In the genomic region with DNA sequence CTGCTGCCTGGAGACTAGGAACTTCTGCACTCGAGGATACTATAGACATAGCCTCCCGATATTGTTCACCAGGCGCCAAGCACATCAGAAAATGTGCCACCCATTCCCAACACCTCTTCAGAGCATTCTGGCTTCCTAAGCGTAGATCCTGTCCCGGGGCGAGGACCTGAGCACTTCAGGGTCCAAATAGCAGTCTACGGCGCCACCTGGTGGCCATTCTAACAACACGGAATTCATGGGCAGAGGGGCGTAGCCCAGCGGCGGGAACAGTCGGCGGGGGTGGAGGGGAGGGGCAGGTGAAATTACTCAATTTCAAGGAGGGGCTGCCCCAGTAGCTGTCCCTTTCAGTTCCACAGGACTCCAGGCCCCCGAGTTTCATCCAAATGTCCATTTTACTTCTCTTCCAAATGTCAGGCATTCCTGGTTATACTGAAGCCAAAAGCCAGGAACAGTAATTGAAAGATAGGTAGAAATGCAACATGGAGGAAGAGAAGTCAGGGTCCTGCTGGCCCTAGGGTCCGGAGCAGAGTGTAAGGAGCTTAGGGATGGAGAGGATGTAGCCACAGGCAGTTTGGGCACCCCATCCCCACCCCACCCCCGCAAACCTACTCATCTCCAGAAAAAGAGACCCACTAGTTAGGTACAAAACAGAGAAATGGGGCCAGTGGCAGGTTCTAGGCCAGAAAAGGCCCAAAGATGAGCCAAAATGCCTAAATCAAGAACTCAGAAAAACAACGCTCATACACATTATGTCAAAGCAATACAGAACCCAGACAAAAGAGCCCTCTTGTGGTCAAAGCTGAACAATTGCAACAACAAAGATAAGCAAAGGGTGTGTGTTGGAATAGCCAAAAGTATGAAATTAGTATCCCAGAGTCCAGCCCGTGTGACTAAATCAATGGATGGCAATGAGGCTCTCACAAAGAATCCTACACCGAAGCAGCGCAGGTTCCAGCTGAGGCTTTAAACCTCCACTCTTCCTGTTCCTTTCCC, we compare ENCODE assay signal across 8 mouse cellular contexts. TPM values are rescaled to one million over a fixed set of nuclear protein-coding genes. Genes with fewer than 3 reads are reported as not detected.
DNase-seq lines count a peak whose midpoint lies in the region; ATAC-seq lines count a peak whose summit lies in the region.

No protein-coding gene starts in this region.

- H3K27ac ChIP-seq in heart, embryonic 14.5 days (replicated peaks in 1 of 2; ENCODE audit: control insufficient read depth in 1 of 2, insufficient read depth in 1 of 2, low read depth in 2 of 2, low read length in 2 of 2): peak overlapping the region; percentile 77 to 86
- H3K27ac ChIP-seq in liver, embryonic 12.5 days: peak overlapping the region; percentile 91

- DNase-seq in CD8-positive naive resting alpha-beta T cell, adult 2 months (ENCODE audit: low read depth in 2 of 2, low spot score in 2 of 2): peak; percentile 82 to 85
- peak; percentile 81 for DNase-seq in c-Kit-negative CD71-positive TER-119-positive erythroid progenitor cells, embryonic 14.5 days (ENCODE audit: low read depth, low spot score)
- peak; percentile 88 for DNase-seq in fibroblast of lung, adult 2 months (ENCODE audit: low read depth)
- peak; percentile 96 for DNase-seq in kidney, postnatal 10 days
- peak; percentile 95 for DNase-seq in naive thymus-derived CD4-positive, alpha-beta T cell, adult 2 months (ENCODE audit: low read depth)
- DNase-seq in splenic B cell, adult 2 months (ENCODE audit: low read depth, low spot score): peak; percentile 93

- peak; percentile 84 for ATAC-seq in heart, embryonic 14.5 days (ENCODE audit: insufficient number of reproducible peaks, insufficient read depth, low FRiP score, low read depth)
- ATAC-seq in liver, embryonic 12.5 days: peak; percentile 75

- H3K9ac ChIP-seq in heart, embryonic 14.5 days (ENCODE audit: low read length): peak overlapping the region; percentile 58
- peak overlapping the region; percentile 63 for H3K9ac ChIP-seq in liver, embryonic 12.5 days

- H3K4me2 ChIP-seq in heart, embryonic 14.5 days (ENCODE audit: low read length): peak overlapping the region; percentile 85
- H3K4me2 ChIP-seq in liver, embryonic 12.5 days: peak overlapping the region; percentile 85

- H3K27me3 ChIP-seq in heart, embryonic 14.5 days (ENCODE audit: control insufficient read depth, insufficient read depth, low read length): no peaks in the 10 kb centered on the region
- 0 out of 2 replicates have a peak, but pooled peaks cover 4% of the 10 kb centered on the region for H3K27me3 ChIP-seq in liver, embryonic 12.5 days (replicated peaks)
- no peaks in the 10 kb centered on the region for H3K27me3 ChIP-seq in splenic B cell, adult 2 months (ENCODE audit: control insufficient read depth, insufficient read depth, low read length, poor library complexity, severe bottlenecking)

- no peaks in the 10 kb centered on the region for H3K36me3 ChIP-seq in heart, embryonic 14.5 days (ENCODE audit: control insufficient read depth, insufficient read depth, low read length)
- H3K36me3 ChIP-seq in liver, embryonic 12.5 days: no peaks in the 10 kb centered on the region
- H3K36me3 ChIP-seq in splenic B cell, adult 2 months (ENCODE audit: control insufficient read depth, insufficient read depth, low read length, poor library complexity, severe bottlenecking): no peaks in the 10 kb centered on the region

- peaks cover 6 to 10% of the 10 kb centered on the region in 2 experiments; a peak in 3 of 4 replicates for H3K4me1 ChIP-seq in heart, embryonic 14.5 days (ENCODE audit: control insufficient read depth in 2 of 2, insufficient read depth in 2 of 2, low read length in 2 of 2)
- H3K4me1 ChIP-seq in liver, embryonic 12.5 days: peaks cover 45% of the 10 kb centered on the region

- WGBS in heart, embryonic 14.5 days: 8% methylated on average over 21 of the region's 21 CpGs
- 9% methylated on average over 21 of the region's 21 CpGs for WGBS in liver, embryonic 12.5 days (ENCODE audit: insufficient replicate concordance)

- no peaks in the 10 kb centered on the region for H3K9me3 ChIP-seq in heart, embryonic 14.5 days (ENCODE audit: control insufficient read depth, low read length)
- H3K9me3 ChIP-seq in liver, embryonic 12.5 days (replicated peaks): no peaks in the 10 kb centered on the region

- H3K4me3 ChIP-seq in heart, embryonic 14.5 days (ENCODE audit: control insufficient read depth in 1 of 2, insufficient read depth in 1 of 2, low read depth in 1 of 2, low read length in 2 of 2): peak overlapping the region; percentile 36 to 38
- H3K4me3 ChIP-seq in liver, embryonic 12.5 days: peak overlapping the region; percentile 50

RNA-seq across cellular contexts. Expression of a gene that starts 12.4 kb away (rescaled TPM):
- 0.27 and 0.66 TPM in 2 replicates for polyA plus RNA-seq in heart, embryonic 14.5 days (2014; fragmentation: Nextera tagmentation; extraction: Ambion mirVana)
- polyA plus RNA-seq in liver, embryonic 12.5 days (2016; fragmentation: Nextera tagmentation; extraction: Ambion mirVana): 1.9 and 2.3 TPM in 2 replicates

RNA-seq across cellular contexts. Expression of a gene that starts 19.6 kb away (rescaled TPM):
- polyA plus RNA-seq in heart, embryonic 14.5 days (2014; fragmentation: Nextera tagmentation; extraction: Ambion mirVana): not detected in 2 replicates
- polyA plus RNA-seq in liver, embryonic 12.5 days (2016; fragmentation: Nextera tagmentation; extraction: Ambion mirVana): not detected in 2 replicates

RNA-seq across cellular contexts. Expression of a gene that starts 29.5 kb away (rescaled TPM):
- polyA plus RNA-seq in heart, embryonic 14.5 days (2014; fragmentation: Nextera tagmentation; extraction: Ambion mirVana): 0.23 TPM in 1 of 2 replicates, not detected in the other
- polyA plus RNA-seq in liver, embryonic 12.5 days (2016; fragmentation: Nextera tagmentation; extraction: Ambion mirVana): 0.71 and 1.1 TPM in 2 replicates

RNA-seq across cellular contexts. Expression of a gene that starts 30.8 kb away (rescaled TPM):
- polyA plus RNA-seq in heart, embryonic 14.5 days (2014; fragmentation: Nextera tagmentation; extraction: Ambion mirVana): 0.43 and 0.97 TPM in 2 replicates
- polyA plus RNA-seq in liver, embryonic 12.5 days (2016; fragmentation: Nextera tagmentation; extraction: Ambion mirVana): 1.4 and 2.7 TPM in 2 replicates

RNA-seq across cellular contexts. Expression of a gene that starts 38.0 kb away (rescaled TPM):
- 89.6 and 105 TPM in 2 replicates for polyA plus RNA-seq in heart, embryonic 14.5 days (2014; fragmentation: Nextera tagmentation; extraction: Ambion mirVana)
- polyA plus RNA-seq in liver, embryonic 12.5 days (2016; fragmentation: Nextera tagmentation; extraction: Ambion mirVana): 35.7 TPM in 2 replicates

Comparison
In these comparisons a context has a peak if more than half of its experiments do, and no peak if none do; other contexts are left out.
1. Peak in every context shown above with its lines: DNase-seq, ATAC-seq, H3K4me3 ChIP-seq and H3K27ac ChIP-seq.